Mouse (Mus musculus): Measurements from ENCODE around the gene Ppil2.

DNA sequence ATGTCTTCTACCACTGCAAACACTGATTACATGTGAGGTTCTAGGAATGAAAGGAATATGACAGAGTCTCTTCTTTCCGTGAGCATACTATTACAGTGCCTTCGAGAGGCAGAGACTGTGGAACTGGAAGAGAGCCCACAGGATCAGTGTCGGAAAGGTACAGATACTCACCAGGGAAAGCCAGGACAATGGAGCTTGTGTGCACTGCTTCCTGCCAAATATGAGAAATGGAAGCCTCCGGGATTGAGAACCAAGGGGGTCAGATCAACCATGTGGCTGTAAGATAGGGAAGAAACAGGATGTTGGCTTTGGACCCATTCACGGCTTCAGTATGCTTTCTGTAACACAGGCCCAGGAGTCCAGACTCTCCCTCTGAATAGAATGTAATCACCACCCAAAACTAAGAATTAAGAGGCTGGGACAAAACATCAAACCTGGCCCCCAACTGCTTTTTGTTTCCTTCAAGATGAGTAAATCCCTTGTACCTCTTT lies 6.3 kb upstream of the Ppil2 start:
- TF ChIP-seq CTCF (IDR thresholded peaks at IDR 0.05; ENCODE audit: low read depth) (no peak), EP300 (IDR thresholded peaks at IDR 0.05; ENCODE audit: low read depth) (no peak)
